Mouse (Mus musculus): ENCODE measurements at regions not wholly inside any gene's neighbourhood (a gene's known extent, or its start where the extent isn't known, plus 50 kb on each side); places are given as distances from the start of the nearest gene placed in this dataset.

- no peak for DNase-seq (ENCODE audit: low spot score)
Measured at GRCm38 (mm10) chr5:106320039-106320438, 137.9 kb downstream of the Barhl2 start.

GRCm38 (mm10) chr5:106318246-106318645 lies 139.7 kb downstream of the Barhl2 start:
- no peak for DNase-seq (ENCODE audit: low spot score)

DNA sequence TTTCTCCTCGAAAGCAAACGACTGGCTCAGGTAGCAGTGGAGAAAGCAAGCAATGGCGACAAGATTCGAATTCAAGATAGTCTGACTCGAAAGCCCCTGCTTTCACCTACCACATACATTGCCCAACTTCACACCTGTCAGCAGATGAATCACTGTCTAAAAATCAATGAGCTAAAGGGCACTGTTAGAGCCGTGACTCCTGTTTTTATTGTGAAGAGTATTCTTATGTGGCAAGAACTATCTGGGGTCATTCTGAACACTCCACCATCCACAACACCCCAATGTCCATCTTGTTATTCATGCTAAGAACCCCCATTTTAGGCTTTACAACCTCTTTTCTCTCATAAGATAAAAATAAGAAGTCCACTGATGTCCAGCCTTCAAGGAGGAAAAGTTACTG lies 144.1 kb downstream of the Barhl2 start:
- DNase-seq (ENCODE audit: low spot score) = no peak

GRCm38 (mm10) chr5:106301372-106301771 lies 156.6 kb downstream of the Barhl2 start:
- no peak for DNase-seq (ENCODE audit: low spot score)

- no peak for DNase-seq (ENCODE audit: low spot score)
Measured at GRCm38 (mm10) chr5:106296721-106297120, 161.2 kb downstream of the Barhl2 start.

GRCm38 (mm10) chr5:106295993-106296392 lies 162.0 kb downstream of the Barhl2 start:
- DNase-seq (ENCODE audit: low spot score) = no peak

DNA sequence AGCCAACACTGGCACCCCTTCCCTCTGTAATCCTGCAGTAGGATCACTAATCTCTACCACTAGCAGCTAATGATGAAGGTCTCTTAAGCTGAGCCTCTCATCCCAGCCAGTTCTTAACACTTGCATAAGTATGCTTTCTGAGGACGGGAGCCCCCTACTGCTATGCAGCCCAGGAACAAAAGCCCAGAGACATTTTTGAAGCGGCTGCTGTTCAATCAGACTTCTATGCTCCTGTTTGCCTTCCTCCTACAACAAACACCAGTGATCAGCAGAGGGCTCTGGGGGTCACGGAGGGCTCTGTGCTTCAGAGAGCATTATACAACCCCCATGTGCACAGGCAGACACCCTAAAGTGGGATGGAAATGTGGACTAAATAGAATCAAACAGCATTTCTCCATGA lies 162.4 kb downstream of the Barhl2 start:
- DNase-seq (ENCODE audit: low spot score) = no peak

- DNase-seq (ENCODE audit: low spot score) = no peak
Measured at GRCm38 (mm10) chr5:106292387-106293229, 165.4 kb downstream of the Barhl2 start.

DNA sequence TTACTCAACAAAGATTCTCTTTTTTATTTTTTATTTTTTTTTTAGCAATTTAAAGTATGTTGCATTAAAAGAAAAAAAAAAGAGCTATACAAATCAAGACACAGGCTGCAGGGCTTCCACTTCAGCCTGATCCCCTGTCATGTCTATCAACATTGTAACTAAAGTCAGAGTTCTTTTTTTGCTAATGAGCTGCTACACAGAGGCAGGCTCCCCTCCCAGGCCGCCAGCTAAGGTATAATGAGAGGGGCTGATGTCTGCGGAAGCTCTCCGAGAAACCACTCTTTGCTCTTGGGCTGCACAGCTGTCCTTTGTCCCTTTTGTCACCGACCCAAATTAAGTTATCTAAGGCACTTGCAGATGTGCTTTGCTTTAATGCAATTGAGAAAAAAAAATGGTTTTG lies 172.8 kb downstream of the Barhl2 start:
- no peak for DNase-seq (ENCODE audit: low spot score)

- no peak for DNase-seq (ENCODE audit: low spot score)
Measured at GRCm38 (mm10) chr5:106284731-106285130, 173.2 kb downstream of the Barhl2 start.

DNA sequence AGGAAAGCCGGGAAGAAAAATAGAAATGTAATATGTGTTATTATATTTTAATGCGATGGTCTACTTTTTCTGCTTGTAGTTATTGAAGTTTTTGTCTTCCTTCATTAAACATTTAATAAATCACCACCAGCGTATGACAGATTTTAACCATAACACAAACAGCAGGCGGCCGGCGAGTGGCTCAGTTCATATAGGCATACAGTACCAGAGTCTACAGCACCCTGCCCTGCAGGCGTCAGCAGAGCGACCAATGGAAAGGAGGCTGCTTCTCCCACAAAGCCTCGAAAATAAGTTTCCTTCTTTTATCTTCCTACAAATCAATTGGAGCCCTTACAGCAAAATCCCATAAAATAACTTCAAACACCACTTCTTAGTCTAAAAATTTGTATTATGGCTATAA lies 175.3 kb downstream of the Barhl2 start:
- no peak for DNase-seq (ENCODE audit: low spot score)

- no peak for DNase-seq (ENCODE audit: low spot score)
Measured at GRCm38 (mm10) chr5:106277786-106278185, 180.2 kb downstream of the Barhl2 start.

DNA sequence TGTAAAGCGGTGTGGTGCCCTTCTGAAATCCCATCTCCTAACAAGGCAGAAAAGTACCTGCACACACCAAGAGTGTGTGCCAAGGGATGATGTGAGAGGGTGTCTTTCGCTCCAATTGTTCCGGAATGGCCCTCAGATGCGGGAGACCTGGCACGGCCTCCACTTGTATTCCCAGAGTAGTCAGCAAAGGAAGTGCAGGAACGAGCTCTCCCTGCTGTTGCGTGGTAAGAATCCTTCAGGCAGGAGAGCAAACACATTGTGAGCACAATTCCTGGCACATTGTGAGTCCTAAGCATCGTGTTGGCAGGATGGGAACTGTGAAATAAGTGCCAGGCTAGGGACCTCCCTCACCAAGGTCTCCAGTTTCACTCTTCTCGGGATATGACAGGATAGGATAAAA lies 180.7 kb downstream of the Barhl2 start:
- no peak for DNase-seq (ENCODE audit: low spot score)

DNA sequence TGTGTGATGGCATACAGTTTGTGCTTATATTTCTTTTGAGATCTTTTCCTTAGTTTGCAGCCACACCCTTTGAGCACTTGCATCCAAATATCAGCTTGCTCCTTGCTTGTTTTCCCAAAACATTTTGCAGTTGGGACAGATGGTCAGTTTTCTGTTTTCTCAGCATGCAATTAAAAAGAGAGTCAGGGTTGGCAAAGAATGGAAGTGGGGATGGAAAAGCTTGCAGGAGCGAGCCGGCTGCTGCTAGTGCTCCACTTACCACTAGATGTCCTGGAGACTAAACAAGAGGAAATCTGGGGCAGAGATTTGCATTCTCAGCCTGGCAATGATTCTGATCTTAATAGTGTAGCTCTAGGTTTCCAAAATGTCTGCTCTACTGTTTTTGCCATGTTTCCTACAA lies 181.8 kb downstream of the Barhl2 start:
- DNase-seq (ENCODE audit: low spot score) = peak; percentile 2

- no peak for DNase-seq (ENCODE audit: low spot score)
Measured at GRCm38 (mm10) chr5:106274617-106275016, 183.3 kb downstream of the Barhl2 start.

GRCm38 (mm10) chr5:106264536-106264935 lies 193.4 kb downstream of the Barhl2 start:
- no peak for DNase-seq (ENCODE audit: low spot score)

GRCm38 (mm10) chr5:106257179-106257578 lies 200.8 kb downstream of the Barhl2 start:
- DNase-seq (ENCODE audit: low spot score) = no peak

- DNase-seq (ENCODE audit: low spot score) = no peak
Measured at GRCm38 (mm10) chr5:106229154-106229553, 228.8 kb downstream of the Barhl2 start.

DNA sequence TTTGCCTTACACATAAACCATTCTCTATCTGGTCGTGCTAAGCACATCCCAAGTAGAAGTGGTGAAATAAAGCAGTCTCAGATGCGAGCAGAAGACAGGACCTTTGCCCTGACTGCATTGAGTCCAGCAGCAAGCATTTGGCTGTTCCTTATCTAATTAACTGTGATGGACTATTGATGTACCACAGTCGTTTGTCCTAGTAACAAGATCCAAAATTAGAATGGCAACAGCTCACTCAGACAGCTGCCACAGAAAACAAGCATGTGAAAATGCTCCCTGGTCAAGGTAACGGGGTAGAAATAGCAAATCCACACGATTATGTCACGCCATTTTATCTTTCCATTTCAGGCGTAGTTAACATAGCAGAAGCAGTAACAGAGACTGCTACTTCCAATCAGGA lies 233.8 kb downstream of the Barhl2 start:
- no peak for DNase-seq (ENCODE audit: low spot score)

DNA sequence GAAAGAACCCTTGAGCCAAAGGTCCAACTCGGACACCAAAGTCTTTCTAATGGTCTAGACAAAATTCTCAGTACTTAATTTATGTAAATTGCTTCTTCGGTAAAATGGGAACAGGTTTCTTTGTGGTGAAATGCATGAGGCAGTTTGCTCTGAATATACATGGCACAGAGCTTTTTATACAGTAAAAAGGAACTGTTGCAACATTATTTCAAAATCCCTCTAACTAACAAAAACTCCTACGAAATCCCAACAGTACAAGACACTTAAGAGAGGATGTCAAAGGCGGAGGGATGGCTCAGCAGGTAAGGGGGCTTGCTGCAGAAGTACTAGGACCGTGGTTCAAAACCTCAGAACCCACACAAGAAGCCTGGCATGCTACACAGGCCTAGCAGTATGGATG lies 248.4 kb downstream of the Barhl2 start:
- DNase-seq (ENCODE audit: low spot score) = no peak

GRCm38 (mm10) chr5:106207706-106208105 lies 250.3 kb downstream of the Barhl2 start:
- DNase-seq (ENCODE audit: low spot score) = no peak

DNA sequence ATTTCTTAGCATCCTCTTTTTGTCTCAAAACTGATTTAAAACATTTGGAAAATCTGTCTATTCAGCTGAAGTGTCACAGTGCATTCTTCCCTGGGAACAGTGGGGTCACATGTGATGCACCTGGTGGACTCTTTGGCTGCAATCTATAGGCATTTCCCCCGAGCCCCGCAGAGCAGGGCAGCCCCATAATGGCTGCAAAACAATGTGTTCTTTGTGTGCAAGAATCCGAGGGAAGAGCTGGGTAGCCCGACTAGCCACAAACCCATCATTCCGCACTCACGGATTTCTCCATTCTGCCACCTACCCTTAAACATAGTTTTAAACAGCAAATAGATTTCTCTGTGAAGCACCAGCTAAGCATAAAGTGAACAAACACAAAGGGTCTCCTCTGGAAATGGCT lies 252.2 kb downstream of the Barhl2 start:
- no peak for DNase-seq (ENCODE audit: low spot score)

DNA sequence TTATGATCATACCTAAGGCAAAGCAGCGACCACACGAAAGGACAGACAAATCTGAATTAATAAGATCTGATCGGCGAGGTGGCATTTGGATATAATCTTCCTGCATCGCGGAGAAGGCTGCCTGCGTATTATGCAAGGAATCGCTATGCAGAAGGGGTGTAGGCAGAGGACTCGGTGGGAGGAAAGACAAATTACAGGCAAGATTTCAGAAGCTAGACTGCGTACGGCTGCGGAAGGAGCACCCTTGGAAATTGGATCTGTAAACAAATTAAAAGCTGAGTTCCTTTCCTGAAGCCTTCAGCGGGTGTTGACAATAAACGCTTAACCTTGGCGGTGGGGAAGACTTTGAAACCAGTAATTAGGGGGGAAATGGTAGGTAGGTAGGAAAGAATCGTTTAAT lies 257.3 kb downstream of the Barhl2 start:
- DNase-seq (ENCODE audit: low spot score) = no peak

DNA sequence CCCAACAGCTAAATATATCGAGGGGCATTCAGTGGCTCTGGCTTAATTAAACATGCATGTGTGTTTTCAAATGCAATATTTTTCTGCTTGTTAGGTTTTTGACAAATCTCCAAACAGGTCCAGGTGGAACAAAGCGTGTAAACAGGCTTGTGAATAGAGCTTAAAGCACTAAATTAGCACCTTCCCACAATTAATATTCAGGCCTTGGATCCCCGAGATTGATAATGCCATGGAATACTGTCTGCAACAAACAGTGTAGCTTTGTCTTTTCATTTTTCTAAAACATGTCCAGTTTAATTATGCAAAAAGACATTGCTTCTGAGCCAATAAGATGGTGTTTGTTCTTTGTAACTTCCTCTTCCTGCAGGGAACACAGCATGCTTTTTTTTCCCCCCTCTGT lies 258.9 kb downstream of the Barhl2 start:
- no peak for DNase-seq (ENCODE audit: low spot score)
